Mouse (Mus musculus) hindlimb bud, embryonic 11.5 days (tissue): ENCODE measurements around the gene Aatk.

Source experiments
- DNase-seq: peaks from one replicate; pipeline ENCODE4 v3.0.0-alpha.2; 2012; ENCODE audit warnings: low read depth, low spot score; ENCODE audit errors: extremely low spot score

The Aatk gene

DNA sequence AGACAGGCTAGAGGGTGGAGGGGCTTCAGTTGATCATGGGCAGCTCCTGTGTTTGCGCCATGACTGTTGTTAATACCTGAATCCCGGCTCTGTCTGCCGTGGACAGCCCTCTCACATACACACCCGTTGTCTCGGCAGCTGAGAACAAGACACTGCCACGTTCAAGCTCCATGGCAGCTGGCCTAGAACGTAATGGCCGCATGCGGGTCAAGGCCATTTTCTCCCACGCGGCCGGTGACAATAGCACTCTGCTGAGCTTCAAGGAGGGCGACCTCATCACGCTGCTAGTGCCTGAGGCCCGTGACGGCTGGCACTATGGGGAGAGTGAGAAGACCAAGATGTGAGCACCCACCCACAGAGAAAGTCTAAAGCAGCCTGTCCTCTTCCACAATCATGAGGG, 49.6 kb downstream of the Aatk start:
- DNase-seq: no peak

DNA sequence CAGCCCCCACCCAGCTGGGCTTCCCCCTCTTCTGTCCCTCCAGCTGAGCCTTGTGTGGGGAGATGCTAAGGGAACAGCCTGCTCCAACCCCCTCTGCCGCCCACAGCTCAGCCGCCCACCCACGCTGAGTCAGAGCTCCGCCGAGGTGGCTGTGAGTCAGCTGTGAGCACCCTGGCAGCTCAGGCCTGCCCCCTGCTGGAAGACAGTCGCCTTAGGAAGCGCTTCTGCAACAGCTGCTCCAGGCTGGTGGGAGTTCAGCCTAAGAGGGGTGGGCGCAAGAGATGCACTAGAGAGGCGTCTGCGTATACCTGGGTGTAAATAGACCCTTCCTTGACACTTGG, 55.7 kb downstream of the Aatk start:
- DNase-seq: peak; percentile 44

DNA sequence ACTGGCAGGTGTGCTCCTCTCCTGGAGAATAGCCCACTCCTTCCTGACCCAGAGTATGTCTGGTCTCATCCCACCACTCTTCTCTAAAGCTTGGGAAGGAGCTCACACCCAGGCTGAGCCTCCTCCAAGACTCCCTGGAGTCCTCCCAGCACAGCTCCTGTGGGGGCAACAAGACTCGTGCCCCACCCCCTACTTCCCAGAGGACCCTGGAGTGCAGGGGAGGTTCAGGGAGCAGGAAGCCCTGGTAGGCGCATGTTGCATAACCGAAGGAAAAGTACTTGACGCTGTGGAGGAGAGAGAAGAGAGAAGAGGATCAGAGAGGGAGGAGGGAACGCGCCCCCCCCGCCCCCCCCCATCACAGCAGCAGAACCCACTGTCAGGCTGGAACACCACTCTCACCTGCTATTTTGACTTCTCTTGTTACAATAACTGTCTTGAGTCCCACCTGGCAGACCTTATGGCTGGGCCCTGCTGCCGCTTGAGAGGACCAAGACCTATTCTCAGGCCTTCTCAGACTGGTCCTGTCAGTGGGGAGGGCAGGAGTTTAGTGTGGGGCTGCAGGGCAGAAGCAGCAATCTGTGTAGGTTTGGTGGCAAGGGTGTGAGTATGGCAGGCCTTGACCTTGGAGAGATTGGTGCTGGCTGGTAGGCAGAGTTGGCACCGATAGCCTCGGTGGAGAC, 56.2 kb downstream of the Aatk start:
- no peak for DNase-seq

- DNase-seq: no peak
Measured at GRCm38 (mm10) chr11:119989115-119989564, 57.8 kb downstream of the Aatk start.

GRCm38 (mm10) chr11:119988391-119988790, 58.6 kb downstream of the Aatk start:
- DNase-seq: no peak

DNA sequence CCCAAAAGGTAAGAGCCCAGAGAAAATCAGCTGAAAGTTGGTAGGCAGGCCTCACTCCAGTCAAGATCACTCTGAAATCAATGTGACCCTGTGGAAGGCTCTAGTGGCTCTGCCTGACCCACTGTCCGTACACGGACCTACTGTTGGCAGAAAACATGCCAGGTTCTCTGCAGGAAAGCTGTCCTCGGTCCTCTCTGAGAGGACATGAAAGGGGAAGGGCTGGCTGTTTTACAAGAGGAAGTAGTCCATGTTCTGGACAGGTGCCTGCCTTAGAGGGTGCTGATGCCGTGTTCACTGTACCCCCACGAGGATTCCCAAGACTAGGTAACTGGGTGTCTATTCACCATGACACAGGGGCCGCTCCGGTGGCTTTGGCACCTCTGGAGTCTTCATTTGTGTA, 59.1 kb downstream of the Aatk start:
- DNase-seq: no peak

DNA sequence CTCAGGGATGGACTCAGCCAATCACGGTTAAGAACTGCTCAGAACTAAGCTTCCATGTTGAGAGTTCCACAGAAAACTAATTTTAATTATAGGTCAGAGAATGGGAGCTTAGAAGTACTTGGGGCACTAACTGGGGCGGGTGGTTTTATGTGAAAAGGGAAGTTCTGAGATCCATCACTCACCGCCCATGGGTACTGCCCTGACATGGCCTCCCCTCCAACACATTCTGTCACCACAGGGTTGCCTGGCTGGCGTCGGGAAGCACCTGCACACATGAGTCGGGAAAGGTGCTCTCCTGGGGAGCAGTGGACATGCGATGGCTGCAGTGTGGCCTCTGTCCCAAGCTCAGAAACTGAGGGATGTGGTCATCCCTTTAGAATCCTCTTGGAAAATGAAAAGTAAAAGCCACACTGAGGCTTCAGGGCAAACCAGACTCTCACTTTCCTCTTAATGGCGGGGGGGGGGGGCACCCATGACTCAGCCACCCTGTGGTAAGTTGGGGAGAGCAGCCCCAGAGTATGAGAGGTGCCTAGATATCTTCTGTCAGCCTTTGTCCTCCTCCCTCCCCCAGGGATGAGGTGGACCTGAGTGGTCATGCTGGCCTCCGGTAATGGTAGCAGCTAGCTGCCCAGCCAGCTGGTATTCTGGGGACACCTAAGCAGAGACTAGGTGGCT, 60.1 kb downstream of the Aatk start:
- no peak for DNase-seq

GRCm38 (mm10) chr11:119983151-119983550, 63.8 kb downstream of the Aatk start:
- no peak for DNase-seq

DNA sequence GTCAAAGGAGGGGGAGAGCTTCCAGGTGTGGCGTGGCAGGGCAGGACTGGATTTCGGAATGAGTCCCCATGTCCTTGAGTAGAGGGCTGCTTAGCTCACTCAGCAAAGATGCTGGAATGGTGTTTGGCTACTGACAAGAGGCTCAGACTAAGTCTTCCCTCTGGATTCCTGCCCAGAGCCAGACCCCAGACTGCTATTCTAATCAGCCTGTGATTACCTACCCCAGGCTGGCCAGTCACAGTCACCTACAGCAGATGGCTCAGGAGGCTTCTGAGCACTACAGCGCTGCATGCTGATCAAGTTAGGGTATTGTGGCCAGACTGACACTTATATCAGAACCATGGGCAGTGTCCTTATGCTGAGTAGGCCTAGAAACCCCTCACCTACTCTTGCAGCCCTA, 64.7 kb downstream of the Aatk start:
- no peak for DNase-seq

DNA sequence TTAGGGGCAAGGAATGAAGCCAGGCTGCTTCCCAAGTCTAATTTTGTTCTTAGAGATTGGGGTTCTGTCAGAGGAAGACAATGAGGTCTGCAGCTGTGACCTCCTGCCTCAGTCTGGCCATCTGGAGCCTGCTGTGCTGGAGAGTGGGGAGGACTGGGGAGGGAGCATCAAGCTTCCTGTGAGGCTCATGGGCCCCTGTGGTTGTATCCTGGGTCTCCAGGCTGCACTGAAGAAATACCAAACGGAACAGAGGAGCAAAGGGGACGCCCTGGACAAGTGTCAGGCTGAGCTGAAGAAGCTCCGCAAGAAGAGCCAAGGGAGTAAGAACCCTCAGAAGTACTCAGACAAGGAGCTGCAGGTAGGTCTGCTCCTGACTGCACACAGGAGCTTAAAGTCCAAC, 65.2 kb downstream of the Aatk start:
- no peak for DNase-seq

DNA sequence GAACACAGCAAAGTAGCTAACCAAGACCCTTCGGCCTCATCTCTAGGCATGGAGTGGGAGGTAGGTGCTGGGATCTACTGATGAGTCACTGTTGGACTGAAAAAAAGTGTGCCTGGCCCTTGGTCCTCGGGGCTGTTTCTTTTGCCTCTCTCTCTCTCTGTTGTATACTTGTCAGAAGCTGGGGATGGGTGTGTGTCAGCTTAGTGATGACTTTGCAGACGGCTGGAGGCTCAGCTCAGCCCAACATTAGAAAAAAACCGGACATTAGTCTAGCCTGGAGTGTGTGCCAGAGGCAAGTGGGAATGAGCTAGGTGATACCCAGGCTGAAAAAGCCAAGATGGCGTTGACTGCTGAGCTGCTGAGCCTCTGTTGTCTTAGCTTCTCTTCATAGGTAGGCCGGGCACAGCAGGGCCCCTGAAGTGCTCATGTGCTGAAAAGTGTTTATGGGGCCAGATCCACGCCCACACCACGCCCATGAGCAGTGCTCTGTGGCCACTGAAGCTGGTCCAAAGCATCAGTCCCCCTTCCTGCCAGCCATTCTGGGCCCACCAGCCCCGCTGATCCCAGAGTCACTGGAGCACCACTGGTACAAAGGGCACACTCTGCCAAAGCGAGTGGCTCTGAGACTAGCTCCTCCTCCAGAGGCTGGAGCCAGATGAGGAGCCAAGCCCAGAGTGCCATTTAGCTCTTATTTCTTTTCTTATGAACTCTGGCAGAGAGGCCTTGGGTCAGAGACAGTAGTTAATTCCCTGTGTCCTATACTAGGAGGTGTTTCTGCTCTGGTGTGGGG, 67.2 kb downstream of the Aatk start:
- DNase-seq: no peak

GRCm38 (mm10) chr11:119978701-119979100, 68.3 kb downstream of the Aatk start:
- DNase-seq: no peak

- DNase-seq: no peak
Measured at GRCm38 (mm10) chr11:119975739-119976501, 71.0 kb downstream of the Aatk start.

GRCm38 (mm10) chr11:119973789-119974188, 73.2 kb downstream of the Aatk start:
- DNase-seq: no peak

DNA sequence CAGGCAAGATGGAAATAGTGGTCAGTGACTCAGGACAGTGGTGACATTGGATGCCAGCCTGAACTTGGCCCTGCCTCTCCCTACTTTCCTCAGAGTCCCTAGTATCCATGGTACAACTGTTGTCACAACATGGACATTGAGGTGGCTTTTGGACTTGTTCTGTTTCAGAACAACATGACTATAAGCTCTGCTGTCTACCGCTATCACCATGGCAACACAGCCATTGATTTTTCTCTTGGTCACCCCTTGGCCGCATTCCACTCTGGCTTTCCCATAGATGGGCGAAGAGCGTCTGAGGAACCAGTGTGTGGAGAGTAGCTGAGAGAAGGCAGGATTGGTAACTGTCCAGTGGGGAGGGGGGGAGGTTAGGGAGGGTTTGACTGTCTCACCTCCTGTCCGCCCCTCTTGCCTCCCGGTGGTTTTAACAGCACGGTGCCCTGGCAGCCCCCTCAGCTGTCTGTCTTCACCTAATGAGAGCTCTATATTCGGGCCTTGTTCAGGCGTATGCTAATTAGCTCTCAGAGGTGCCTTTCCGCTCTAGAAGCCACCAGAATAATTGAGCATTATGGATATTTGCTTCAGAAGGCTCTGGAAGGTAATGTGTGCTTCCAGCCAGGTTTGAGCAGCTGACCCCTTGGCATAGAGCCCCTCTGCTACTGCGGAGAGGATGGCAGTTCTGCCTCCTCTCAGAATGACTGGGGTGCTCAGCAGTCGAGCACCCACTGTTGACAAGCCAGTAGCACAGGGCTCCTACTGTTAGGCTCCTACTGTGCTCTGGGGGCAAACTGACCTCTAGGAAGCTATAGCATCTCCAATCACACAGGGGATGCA, 76.7 kb downstream of the Aatk start:
- no peak for DNase-seq

DNA sequence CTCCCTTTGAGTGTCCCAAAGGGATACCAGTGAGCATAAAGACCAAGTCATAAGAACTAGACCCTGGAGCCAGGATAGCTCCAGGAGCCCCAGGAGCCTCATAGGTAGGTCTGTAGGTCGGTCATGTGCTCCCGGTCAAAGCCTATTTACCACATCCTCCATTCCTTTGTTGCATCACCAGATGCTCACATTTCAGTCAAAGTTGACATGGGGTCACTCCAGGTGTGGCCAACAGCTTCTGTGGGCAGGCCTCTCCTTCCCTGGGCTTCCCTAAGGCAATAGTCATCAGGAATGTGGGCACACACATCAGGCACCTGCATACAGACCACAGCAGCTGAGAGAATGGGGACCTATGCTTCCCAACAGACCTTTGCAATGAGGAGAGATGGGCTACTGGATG, 79.1 kb downstream of the Aatk start:
- no peak for DNase-seq

DNA sequence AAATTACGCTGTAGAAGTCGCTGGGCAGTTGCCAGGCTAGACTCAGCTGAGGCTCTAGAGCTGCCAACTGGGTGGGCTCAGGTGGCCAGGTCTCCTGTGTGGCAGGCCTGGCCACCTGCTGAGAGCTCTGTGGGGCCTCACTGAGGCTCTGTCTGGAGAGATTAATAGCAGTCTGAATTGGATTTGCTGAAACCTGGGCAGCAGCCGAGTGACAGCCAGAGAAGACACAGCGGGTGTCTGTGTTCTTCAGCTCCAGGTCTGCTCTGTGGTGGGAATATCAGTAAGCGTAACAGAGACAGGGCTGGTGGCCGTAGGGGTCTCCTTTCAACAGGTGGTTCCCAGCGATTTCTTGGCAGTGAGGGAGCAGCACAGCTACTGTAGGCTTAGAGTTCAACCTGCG, 79.6 kb downstream of the Aatk start:
- no peak for DNase-seq

DNA sequence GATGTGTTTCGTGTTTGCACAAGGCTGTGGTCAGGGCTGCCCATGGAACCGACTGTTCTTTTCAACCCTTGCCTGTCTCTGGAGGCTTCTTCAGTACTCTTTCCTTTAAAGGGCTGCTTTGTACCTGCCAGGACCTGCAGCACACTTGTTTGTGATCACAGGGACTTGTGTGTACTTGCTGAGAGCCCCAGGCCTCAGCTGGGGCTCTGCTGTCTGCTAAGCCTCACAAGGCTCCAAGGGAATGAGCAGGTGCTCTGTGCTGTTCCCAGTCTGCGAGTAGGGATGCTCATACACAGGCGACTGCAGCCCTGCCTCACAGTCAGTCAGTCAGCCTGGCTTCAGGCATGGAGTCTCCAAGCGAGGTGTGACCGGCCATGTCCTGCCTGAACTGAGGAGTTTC, 80.7 kb downstream of the Aatk start:
- DNase-seq: no peak

DNA sequence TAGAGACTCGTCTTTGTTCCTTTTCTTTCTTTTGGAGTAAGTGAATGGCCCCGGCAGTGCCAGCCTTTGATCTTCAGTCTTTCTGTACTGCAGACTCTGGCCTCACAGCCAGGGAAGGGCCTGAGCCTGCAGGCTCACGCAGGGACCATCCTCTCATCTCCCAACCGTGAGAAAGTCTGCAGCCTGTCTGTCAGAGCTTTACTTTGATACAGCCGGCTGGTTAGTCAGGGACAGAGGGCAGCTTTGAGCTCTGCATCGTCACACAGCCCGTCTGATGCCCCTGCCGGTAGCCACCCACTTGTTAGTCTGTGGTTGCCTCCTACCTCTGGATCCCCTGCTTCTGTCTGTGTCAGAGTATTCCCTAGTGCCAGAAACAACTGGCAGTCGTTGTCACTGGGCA, 81.9 kb downstream of the Aatk start:
- DNase-seq: no peak

GRCm38 (mm10) chr11:119961511-119961910, 85.5 kb downstream of the Aatk start:
- no peak for DNase-seq

- DNase-seq: no peak
Measured at GRCm38 (mm10) chr11:119960671-119961070, 86.3 kb downstream of the Aatk start.
